Mouse (Mus musculus) monocyte, adult 2 months (primary cell): ENCODE data around the gene Mettl17.

Experiments
- DNase-seq, 2 experiments: peaks; one replicate each; pipeline ENCODE4 v3.0.0; 2022; ENCODE audit warnings: low spot score in 2 of 2, low read depth in 1 of 2

The Mettl17 gene

DNA sequence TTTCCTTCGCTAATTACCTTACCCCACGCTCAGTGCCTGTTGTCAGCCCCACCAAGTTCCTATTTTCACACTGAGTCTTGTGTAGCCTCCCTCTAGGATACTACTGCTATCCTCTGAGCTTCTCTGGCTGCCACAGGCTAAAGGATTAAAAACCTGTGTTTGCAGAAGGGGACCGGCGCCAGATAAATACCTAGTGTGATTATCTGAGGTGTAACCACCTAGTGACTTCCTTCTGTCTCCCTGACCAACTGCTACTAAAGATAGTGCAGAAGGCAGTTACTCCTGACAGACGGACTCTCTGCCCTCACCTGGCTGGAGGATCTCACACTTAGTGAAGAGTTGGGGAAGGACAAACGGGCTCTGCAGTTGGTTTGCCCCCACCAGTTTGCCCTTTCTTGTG is 11.4 kb downstream of the Mettl17 start:
- no peak for DNase-seq

DNA sequence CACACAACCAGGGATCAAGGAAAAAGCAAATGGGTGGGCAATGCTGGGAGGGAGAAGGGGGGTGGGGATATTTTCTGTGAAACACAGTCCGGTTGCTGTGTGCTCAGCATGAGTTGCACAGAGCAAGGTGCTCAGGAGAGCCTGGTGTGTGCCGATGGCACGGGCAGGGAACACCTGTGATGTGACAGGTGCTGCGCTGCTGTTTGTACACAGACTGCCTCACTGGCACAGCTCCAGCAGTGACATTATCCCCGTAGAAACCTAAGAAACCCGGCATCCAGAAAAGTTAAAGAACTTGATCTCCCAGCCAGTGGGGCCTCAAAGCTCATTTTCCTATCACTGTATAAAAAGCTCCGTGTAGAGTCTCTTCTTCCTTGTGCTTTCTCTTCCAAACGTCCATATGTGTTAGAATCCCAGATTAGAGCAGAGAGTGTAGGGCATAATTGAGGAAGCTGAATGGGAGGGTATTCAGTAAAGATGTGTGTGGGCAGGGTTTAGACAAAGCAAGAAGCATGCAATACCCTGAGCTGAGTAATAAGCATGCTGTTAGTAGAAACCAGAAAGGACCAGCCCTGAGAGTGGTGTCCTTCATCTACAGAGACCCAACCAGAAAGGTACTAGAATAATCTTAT is 12.0 kb downstream of the Mettl17 start:
- no peak for DNase-seq

DNA sequence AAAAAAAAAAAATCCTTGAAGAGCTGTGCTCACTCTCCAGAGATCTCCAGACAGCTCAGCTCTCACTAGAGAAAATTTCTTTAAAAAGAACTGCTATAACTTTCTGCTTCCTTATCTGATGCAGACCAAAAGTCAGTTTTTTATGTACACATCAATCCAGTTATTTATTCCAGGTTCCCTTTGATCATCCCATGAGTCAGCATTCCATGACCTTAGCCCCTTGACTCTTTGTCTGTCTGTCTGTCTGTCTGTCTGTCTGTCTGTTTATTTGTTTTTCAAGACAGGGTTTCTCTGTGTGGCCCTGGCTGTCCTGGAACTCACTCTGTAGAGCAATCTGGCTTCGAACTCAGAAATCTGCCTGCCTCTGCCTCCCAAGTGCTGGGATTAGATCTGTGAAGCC is 14.7 kb downstream of the Mettl17 start:
- DNase-seq, result no peak

GRCm38 (mm10) chr14:51902806-51903710 is 18.4 kb downstream of the Mettl17 start:
- DNase-seq, result peak in 1 of 2 experiments; percentile 44

DNA sequence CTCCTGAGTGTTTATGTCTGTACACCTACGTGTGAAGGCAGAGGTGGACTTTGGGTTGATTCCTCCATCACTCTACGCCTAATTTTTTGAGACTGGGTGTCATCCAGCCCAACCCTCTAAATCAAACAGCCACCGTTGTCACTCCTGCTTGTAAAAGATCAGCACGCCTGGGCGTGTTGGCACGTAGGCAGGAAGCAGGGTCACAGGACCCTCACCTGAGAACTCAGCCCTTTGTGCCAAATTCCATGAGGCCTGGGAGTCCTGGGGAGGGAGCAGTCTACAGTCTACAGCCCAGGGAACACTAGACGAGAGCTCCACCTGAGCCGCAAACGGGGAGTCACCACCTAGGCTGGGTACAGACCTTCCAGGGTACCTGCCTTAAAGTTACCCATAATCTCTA is 19.1 kb downstream of the Mettl17 start:
- no peak for DNase-seq

DNA sequence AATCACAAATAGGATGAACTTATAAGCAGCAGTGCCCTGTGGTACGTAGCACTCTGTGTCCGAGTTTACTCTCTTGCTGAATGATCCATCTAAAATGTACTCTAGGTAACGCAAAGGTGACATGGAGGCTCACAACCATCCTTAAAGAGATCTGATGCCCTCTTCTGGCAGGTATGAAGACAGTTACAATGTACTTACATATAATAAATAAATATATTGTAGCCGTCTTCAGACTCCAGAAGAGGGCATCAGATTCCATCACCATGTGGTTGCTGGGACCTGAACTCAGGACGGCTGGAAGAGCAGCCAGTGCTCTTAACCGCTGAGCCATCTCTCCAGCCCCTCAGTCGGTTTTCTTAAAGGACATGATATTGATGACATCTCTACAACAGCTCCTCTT is 20.1 kb downstream of the Mettl17 start:
- DNase-seq, result no peak

DNA sequence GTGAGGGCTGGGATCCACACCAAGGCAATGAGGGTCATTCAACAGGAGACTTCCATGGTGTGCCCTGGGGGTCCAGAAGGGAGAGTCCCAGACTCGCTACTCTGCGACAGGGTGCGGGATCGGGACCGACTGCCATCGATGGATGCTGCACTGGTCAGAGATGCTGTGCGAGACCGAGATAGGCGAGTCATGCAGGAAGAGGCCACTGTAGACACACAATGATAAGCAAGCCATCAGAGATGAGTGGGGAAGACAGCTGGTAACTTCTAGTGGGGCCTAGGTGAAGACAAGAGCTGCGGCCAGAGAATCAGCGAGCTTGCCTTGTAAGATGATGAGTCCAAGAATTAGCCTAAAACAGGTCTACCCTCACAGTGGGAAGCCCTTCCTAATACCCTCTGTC is 21.5 kb downstream of the Mettl17 start:
- no peak for DNase-seq

GRCm38 (mm10) chr14:51911301-51911700 is 26.7 kb downstream of the Mettl17 start:
- DNase-seq, result no peak

- DNase-seq, result no peak
Measured at GRCm38 (mm10) chr14:51912391-51913061, 27.9 kb downstream of the Mettl17 start.

- DNase-seq, result peak in 1 of 2 experiments; percentile 10
Measured at GRCm38 (mm10) chr14:51913062-51913959, 28.7 kb downstream of the Mettl17 start.

GRCm38 (mm10) chr14:51913960-51914762 is 29.5 kb downstream of the Mettl17 start, which contains the start of gene Ndrg2:
Gene Ndrg2, minus strand, starts transcription at chr14:51914158.
- DNase-seq, result no peak

GRCm38 (mm10) chr14:51915030-51915429 is 30.4 kb downstream of the Mettl17 start:
- DNase-seq, result no peak

DNA sequence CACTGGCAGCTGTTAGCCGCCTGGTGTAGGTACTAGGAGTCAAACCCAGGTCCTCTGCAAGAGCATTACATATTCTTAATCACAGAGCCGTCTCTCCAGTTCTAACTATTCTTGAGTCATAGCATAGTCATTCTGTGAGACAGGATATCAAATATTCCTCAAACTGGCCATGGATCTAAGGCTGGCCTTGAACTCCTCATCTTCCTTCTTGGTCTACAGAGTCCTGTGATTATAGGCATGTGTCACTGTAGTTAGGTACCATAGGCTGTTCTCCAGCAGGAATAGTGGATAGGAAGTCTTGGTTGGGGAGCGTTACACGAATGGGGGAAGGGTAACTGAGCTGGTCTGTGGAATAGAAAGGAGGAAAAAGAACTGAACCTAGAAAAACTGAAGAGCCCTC is 31.9 kb downstream of the Mettl17 start:
- DNase-seq, result no peak

GRCm38 (mm10) chr14:51918125-51918524 is 33.5 kb downstream of the Mettl17 start, which contains the start of gene Tppp2:
Gene Tppp2, plus strand, starts transcription at chr14:51918425.
- DNase-seq, result no peak

DNA sequence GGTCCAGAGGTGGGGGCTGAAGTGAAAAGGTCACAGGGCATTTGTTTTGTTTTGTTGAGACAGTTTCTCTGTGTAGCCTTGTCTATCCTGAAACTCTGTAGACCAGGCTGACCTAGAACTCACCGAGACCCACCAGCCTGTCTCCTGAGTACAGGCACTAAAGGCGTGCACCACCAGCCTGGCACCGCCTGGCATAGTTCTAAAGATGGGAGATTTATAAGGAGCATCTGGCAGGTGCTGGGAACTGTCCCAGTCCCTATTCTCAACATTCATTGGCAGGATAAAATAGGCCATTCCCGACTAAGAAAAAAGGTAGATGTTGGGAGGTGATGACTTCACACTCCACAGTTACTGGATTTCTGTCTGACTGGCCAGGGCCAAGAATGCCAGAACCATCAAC is 34.3 kb downstream of the Mettl17 start:
- no peak for DNase-seq

GRCm38 (mm10) chr14:51921759-51922570 is 37.3 kb downstream of the Mettl17 start:
- DNase-seq, result no peak

DNA sequence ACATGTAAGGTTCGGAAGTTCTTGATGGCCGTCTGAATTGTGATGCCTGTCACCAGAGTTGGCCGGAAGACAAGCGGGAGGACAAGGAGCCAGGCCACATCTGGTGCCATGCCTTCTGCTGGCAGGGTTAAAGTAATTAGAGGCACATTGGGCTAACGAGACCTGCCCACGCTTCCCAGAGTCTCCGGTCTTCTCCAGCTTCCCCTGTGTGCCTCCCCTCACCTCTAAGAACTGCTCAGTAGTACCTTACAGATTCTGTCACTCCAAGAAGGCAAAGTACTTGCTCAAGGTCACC is 37.9 kb downstream of the Mettl17 start, which contains the start of gene Rnase13:
TSS of gene Rnase13 (minus strand) at position 203 of the 295 bp plus-strand sequence.
- no peak for DNase-seq

- DNase-seq, result no peak
Measured at GRCm38 (mm10) chr14:51922910-51923309, 38.3 kb downstream of the Mettl17 start.

GRCm38 (mm10) chr14:51923492-51923891 is 38.9 kb downstream of the Mettl17 start:
- DNase-seq, result no peak
